Mouse (Mus musculus) embryonic facial prominence, embryonic 15.5 days (tissue): ENCODE data around the gene Tmem52. TPM values are rescaled to one million over a fixed set of nuclear protein-coding genes. Genes with fewer than 3 reads are reported as not detected.

Experiments used
- ATAC-seq: fragments of 200-750 bp; cut with Nextera tagmentation; 2 replicates; pipeline ENCODE4 v1.8.0; 2017; ENCODE audit warnings: low read depth, moderate TSS enrichment; ENCODE audit not compliant: insufficient number of reproducible peaks, low FRiP score, low TSS enrichment
- H3K27ac ChIP-seq: fragments of 300-500 bp; sonication (generic); replicated peaks from 2 replicates; pipeline ENCODE4 v1.5.1; 2015; ENCODE audit warnings: mild to moderate bottlenecking, inconsistent platforms
- H3K27me3 ChIP-seq: fragments of 300-500 bp; sonication (generic); 2 replicates; pipeline ENCODE4 v1.6.1; 2015; ENCODE audit warnings: inconsistent platforms
- H3K36me3 ChIP-seq: fragments of 300-500 bp; sonication (generic); 2 replicates; pipeline ENCODE4 v1.6.1; 2015; ENCODE audit warnings: mild to moderate bottlenecking, inconsistent platforms
- H3K4me1 ChIP-seq: fragments of 300-500 bp; sonication (generic); 2 replicates; pipeline ENCODE4 v1.6.1; 2015; ENCODE audit warnings: inconsistent platforms
- H3K4me2 ChIP-seq: fragments of 300-500 bp; sonication (generic); replicated peaks from 2 replicates; pipeline ENCODE4 v1.6.1; 2015; ENCODE audit warnings: mild to moderate bottlenecking, inconsistent platforms
- H3K4me3 ChIP-seq: fragments of 300-500 bp; sonication (generic); replicated peaks from 2 replicates; pipeline ENCODE4 v1.5.1; 2015; ENCODE audit warnings: mild to moderate bottlenecking, inconsistent platforms
- H3K9ac ChIP-seq: fragments of 300-500 bp; sonication (generic); 2 replicates; pipeline ENCODE4 v1.6.1; 2015; ENCODE audit warnings: inconsistent platforms
- H3K9me3 ChIP-seq: fragments of 300-500 bp; sonication (generic); replicated peaks from 2 replicates; pipeline ENCODE4 v1.6.1; 2016; ENCODE audit warnings: inconsistent platforms
- whole genome bisulfite sequencing: fragments of 180-500 bp; shearing (Covaris S2); methylation state at CpG from one replicate; pipeline ENCODE4 v1.1.7; 2015; 5-methylcytosine and 5-hydroxymethylcytosine counted together
- polyA plus RNA-seq: library from polyadenylated mRNA; unstranded; fragments of >200 nt; fragmentation: Nextera tagmentation; extraction: Ambion mirVana; gene quantifications from 2 replicates; pipeline ENCODE4 v1.2.1, GENCODE M21; 2015

Gene Tmem52
- polyA plus RNA-seq, 1 experiment from 2014 or later: 1.3 TPM

DNA sequence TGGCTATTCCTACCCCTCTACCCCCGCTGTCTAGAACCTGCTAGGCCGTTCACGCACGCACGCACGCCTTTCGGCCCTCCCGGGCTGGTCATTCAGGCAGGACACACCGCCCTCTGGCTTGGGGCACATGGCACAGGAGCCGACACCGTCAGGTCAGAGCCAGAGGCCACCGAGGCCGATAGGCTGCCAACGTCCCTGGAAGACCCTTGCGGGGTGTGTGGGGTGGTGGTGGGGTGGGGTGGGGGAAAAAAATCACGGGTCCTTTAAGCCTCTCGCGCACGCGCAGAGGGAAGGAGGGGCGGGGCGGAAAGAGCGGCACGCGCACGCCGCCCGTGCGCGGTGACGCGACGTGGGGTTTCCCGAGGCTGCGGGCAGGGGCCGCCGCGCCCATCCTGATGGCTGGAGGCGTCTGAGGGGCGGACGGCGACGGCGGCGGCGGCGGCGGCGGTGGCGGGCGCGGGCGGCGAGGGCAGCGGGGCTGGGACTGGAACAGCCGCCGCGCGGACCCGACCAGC is 22.1 kb downstream of the Tmem52 start, which contains the start of gene Gnb1:
Gnb1 (plus strand) TSS at position 372 of the 515 bp plus-strand sequence.
- H3K4me3 ChIP-seq: peak within 1 kb of the TSS; percentile 72
- H3K27ac ChIP-seq: peak within 1 kb of the TSS; percentile 89
- peak within 1 kb of the TSS; percentile 91 for H3K9ac ChIP-seq
- ATAC-seq: peak; percentile 88
- no peaks in the 10 kb centered on the region for H3K36me3 ChIP-seq
- H3K4me1 ChIP-seq: peaks cover 41% of the 10 kb centered on the region
- no peaks in the 10 kb centered on the region for H3K9me3 ChIP-seq
- no peaks in the 10 kb centered on the region for H3K27me3 ChIP-seq
- WGBS: under 1% methylated on average over 55 of the region's 60 CpGs
- peak within 1 kb of the TSS; percentile 81 for H3K4me2 ChIP-seq

DNA sequence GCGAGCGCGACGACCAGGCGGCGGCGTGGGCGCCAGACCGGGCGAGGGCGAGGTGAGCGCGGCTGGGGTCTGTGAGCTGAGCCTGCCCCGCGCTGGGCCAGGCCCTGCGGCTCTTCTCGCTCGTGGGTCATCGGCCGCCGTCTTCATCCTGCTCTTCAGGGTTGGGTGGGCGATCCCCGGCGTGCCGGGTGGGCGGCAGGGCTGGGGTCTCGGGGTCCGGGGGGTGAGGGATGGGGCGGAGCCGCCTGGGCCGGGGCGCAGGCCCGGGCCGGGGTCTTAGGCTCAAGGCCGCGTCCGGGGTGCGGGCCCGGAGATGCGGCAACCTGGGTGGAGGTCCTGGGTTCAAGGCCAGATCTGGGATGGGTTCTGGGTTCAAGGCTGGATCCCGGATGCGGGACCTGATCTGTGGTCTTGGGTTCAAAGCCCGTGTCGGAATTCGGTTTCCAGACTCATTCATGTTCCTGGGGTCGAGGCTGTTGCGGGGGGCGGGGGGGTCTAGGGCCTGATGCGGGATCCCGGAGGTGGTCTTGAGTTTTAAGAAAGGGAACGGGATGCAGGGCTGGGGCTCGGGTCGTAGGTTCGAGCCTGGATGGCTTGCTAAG is 22.7 kb downstream of the Tmem52 start:
- under 1% methylated on average over 54 of the region's 54 CpGs for WGBS
- peak; percentile 48 for ATAC-seq
- H3K27me3 ChIP-seq: no peaks in the 10 kb centered on the region
- H3K36me3 ChIP-seq: no peaks in the 10 kb centered on the region
- H3K9me3 ChIP-seq: no peaks in the 10 kb centered on the region
- H3K4me1 ChIP-seq: peaks cover 41% of the 10 kb centered on the region
- peak overlapping the region; percentile 89 for H3K27ac ChIP-seq
- H3K9ac ChIP-seq: peak overlapping the region; percentile 91
- H3K4me3 ChIP-seq: peak overlapping the region; percentile 72
- peak overlapping the region; percentile 81 for H3K4me2 ChIP-seq

DNA sequence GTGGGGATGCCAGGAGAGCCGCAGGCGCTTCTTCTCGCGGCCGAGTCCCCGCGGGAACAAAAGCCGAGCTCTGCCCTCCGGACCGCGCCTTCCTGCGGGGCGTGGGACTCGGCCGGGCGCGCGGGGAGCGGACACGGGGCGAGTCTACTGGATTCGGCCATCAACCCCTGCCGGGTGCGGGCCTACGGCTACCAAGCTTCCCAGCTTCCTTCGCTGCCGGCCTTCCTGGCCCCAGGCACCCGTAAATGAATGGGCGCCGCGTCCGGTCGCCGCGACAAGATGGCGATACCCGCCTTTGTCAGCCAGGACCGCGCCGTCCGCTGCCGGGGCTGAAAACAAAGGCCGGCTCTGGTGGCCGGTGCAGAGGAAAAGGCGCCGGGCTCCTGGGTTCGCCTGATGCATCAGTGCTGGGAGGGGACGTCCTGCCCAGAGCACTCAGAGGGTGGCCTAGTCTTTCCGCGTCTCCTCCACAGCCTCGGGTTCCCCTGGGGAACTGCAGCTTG is 23.3 kb downstream of the Tmem52 start:
- peak overlapping the region; percentile 91 for H3K9ac ChIP-seq
- peak overlapping the region; percentile 89 for H3K27ac ChIP-seq
- H3K4me2 ChIP-seq: peak overlapping the region; percentile 81
- H3K36me3 ChIP-seq: no peaks in the 10 kb centered on the region
- H3K4me1 ChIP-seq: peaks cover 41% of the 10 kb centered on the region
- H3K9me3 ChIP-seq: no peaks in the 10 kb centered on the region
- no peak for ATAC-seq
- no peaks in the 10 kb centered on the region for H3K27me3 ChIP-seq
- 0% methylated on average over 51 of the region's 51 CpGs for WGBS
- peak overlapping the region; percentile 72 for H3K4me3 ChIP-seq

DNA sequence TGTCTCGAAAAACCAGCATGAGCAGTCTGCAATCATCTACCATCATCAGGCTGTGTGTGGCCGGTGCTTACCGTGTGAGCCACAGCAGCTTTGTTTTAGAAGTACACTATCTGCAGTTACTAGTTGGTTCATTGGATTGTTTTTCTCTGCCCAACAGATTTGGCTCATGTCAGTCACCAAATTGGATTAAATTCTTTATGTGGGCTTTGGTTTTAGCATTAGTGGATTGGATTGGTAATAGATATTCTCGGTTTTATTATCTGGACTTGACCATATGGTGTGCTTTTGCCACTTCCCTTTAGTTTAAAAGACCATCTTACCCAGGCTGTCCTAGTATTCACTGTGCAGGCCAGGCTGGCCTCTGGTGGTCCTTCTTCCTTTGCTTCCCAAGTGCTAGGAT is 26.0 kb downstream of the Tmem52 start:
- H3K36me3 ChIP-seq: no peaks in the 10 kb centered on the region
- ATAC-seq: no peak
- WGBS: 56% methylated on average over 4 of the region's 4 CpGs

DNA sequence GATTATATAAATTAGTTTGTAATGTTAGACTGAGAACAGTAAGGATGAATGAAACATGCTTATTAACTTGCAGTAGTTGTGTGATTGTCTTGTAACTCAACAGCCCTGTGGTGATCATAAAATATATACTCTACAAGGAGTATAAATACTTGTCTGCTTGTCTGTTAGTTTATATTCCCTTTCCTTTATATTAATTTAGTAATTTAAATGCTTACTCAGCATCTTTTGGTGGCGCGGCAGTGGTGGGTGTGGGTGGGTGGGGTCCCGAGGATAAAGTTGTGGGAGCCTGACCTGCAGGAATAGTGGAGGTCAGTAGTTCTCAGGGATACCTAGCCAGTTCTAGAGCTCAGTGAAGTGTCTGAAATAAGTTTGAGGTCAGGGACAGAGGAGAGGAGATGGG is 29.0 kb downstream of the Tmem52 start:
- H3K9ac ChIP-seq: no peak overlapping the region
- H3K36me3 ChIP-seq: no peaks in the 10 kb centered on the region
- no peak for ATAC-seq
- no peaks in the 10 kb centered on the region for H3K9me3 ChIP-seq
- peaks cover 19% of the 10 kb centered on the region for H3K4me1 ChIP-seq
- no peaks in the 10 kb centered on the region for H3K27me3 ChIP-seq
- H3K27ac ChIP-seq: no peak overlapping the region
- H3K4me2 ChIP-seq: no peak overlapping the region
- no peak overlapping the region for H3K4me3 ChIP-seq
- 76% methylated on average over 3 of the region's 3 CpGs for WGBS

More for the DNA sequence above, 26.0 kb downstream of the Tmem52 start:
- Histone ChIP-seq H3K9ac (no peak overlapping the region), H3K4me1 (peaks cover 26% of the 10 kb centered on the region), H3K27me3 (no peaks in the 10 kb centered on the region), H3K9me3 (no peaks in the 10 kb centered on the region), H3K4me3 (no peak overlapping the region), H3K27ac (no peak overlapping the region), H3K4me2 (no peak overlapping the region)

DNA sequence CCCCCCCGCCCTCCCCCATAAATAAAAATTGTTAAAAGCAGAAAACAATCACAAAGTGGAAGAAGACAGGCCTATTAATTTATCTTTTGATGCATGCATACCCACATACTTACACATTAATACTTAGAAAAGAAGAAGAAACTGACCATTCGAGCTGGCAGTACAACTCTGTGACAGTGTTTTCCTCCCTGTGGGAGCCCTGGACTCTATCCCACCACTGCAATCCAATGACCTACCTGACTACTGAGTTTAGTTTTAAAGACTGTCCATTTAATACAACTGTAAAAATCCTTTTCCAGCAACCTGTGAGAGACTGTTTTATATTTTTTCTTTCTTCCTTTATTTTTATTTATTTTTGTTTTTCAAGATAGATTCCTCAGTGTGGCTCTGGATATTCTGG is 32.2 kb downstream of the Tmem52 start:
- Histone ChIP-seq H3K4me3 (no peak overlapping the region), H3K4me1 (peaks cover 13% of the 10 kb centered on the region; the same call in 1 of the 2 replicates), H3K9ac (no peak overlapping the region), H3K4me2 (no peak overlapping the region), H3K27ac (no peak overlapping the region), H3K27me3 (no peaks in the 10 kb centered on the region), H3K36me3 (no peaks in the 10 kb centered on the region), H3K9me3 (no peaks in the 10 kb centered on the region)
- ATAC-seq: no peak
- 85% methylated on average over 2 of the region's 2 CpGs for WGBS

DNA sequence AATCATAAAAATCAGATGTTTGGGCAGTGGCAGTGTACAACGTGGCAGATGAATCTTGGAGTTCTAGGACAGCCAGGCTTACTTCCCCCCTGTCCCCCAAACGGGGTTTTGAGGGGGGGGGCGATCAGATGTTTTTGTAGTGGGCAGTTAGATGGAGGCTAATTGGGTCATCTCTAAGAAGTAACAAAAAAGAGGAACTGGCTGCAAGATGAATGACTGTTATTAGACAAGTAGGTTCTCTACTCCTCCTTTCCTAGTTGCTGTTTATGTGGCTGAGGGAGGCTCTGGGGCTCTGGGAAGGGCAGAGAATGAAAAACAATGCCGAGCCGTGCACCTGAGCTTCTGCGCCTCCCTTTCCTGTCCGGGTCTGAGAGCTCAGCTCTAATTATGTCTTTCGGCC is 36.2 kb downstream of the Tmem52 start:
- Histone ChIP-seq H3K36me3 (no peaks in the 10 kb centered on the region), H3K4me1 (peaks cover 13% of the 10 kb centered on the region; the same call in 1 of the 2 replicates), H3K4me2 (no peak overlapping the region), H3K4me3 (no peak overlapping the region), H3K9me3 (no peaks in the 10 kb centered on the region), H3K27me3 (no peaks in the 10 kb centered on the region), H3K9ac (no peak overlapping the region), H3K27ac (no peak overlapping the region)
- no peak for ATAC-seq
- 69% methylated on average over 8 of the region's 8 CpGs for WGBS

DNA sequence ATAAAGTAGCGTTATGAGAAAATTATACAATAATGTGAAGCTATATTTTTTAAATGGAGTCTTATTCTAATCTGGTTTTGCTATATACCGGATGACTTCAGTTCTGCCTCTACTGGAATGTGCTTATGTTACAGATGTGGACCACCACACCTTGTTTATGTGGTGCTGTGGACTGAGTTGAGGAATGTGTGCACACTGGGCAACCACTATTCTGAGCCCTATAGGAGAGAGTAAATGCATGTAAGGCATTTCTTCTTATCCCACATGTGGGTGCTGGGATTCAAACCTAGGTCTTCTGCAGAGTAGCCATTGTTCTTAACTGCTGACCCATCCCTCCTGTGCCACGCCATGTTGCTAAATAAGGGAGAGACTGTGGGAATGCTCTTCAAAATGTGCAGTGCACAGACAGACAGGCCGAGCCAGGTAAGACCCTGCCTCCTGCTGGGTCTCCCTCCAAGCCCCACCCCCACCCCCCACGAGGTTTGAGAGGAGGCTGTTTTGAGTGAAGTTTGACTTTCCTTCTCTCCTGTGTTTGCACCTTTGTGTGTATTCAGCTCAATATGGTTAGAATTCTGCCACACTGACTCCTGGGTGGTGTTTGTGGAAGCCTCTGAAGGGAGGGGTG is 36.9 kb downstream of the Tmem52 start:
- no peak for ATAC-seq
- no peaks in the 10 kb centered on the region for H3K36me3 ChIP-seq
- no peak overlapping the region for H3K4me2 ChIP-seq
- H3K9me3 ChIP-seq: no peaks in the 10 kb centered on the region
- peaks cover 14% of the 10 kb centered on the region for H3K4me1 ChIP-seq
- 84% methylated on average over 5 of the region's 5 CpGs for WGBS
- no peaks in the 10 kb centered on the region for H3K27me3 ChIP-seq
- no peak overlapping the region for H3K9ac ChIP-seq
- no peak overlapping the region for H3K27ac ChIP-seq
- H3K4me3 ChIP-seq: no peak overlapping the region

DNA sequence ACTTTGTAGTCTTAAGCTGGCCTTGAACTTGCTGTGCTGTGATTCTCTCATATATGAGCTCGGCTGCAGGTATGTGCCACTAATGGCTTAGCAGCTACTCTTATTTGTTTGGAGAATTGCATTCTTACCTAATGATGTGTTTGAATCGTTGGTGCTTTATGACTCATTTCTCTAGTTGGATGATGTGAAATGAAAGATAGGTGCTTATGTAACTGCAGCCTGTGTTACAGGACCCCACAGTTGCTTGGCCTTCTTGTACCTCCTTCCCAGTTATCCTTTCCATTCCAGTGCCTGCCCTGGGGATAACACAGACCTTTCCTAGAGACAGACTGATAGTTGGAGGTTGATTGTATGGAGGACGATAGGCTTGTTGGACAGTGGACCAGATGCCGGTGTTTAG is 39.7 kb downstream of the Tmem52 start:
- H3K27ac ChIP-seq: no peak overlapping the region
- H3K4me2 ChIP-seq: no peak overlapping the region
- H3K4me1 ChIP-seq: peaks cover 19% of the 10 kb centered on the region
- ATAC-seq: no peak
- no peaks in the 10 kb centered on the region for H3K27me3 ChIP-seq
- H3K9ac ChIP-seq: no peak overlapping the region
- 81% methylated on average over 4 of the region's 4 CpGs for WGBS
- H3K36me3 ChIP-seq: no peaks in the 10 kb centered on the region
- H3K4me3 ChIP-seq: no peak overlapping the region
- no peaks in the 10 kb centered on the region for H3K9me3 ChIP-seq

DNA sequence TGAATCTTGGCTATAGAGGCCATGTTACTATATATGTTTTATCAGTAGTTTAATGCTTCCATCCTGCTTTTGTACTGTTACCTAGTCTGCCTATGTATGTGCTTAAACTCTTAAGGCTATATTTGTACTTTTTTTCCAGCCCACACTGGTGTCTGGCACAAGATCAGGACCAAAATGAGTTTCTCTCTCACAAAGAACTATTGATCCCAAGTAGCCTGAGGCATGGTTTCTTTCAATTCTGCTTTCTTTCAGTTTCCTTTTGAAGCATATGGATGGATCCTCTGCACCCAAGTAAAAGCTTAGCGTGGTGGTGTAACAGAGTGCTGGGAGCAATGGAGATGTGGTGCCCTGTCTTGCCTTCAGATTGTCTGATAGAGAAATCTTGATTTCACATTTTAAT is 42.1 kb downstream of the Tmem52 start:
- no peaks in the 10 kb centered on the region for H3K27me3 ChIP-seq
- WGBS: 30% methylated on average over 1 of the region's 1 CpGs
- ATAC-seq: no peak

DNA sequence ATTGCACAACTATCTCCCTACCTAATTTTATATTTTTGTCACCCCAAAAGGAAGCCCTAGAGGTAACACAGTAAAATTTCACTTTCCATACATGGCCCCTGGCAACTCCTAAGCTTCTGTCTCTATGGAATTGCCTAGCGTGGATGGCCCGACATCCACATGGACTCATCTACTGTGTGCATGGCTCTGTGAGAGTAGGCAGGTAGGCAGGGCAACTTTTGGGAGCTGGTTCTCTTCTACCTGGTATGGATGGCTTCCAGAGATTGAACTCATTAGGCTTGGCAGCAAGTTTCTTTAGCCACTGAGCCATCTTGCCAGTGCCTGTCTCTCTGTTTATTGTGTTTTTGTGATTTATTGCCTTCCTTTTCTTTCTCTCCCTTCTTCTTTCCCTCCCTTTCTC is 45.9 kb downstream of the Tmem52 start:
- no peak for ATAC-seq
- H3K4me2 ChIP-seq: no peak overlapping the region
- H3K4me3 ChIP-seq: no peak overlapping the region
- H3K36me3 ChIP-seq: peaks cover 8% of the 10 kb centered on the region; the same call in 1 of the 2 replicates
- H3K27me3 ChIP-seq: no peaks in the 10 kb centered on the region
- no peaks in the 10 kb centered on the region for H3K9me3 ChIP-seq
- H3K9ac ChIP-seq: no peak overlapping the region
- peaks cover 6% of the 10 kb centered on the region; the same call in 1 of the 2 replicates for H3K4me1 ChIP-seq
- no peak overlapping the region for H3K27ac ChIP-seq
- WGBS: 83% methylated on average over 2 of the region's 2 CpGs

More for the DNA sequence above, 42.1 kb downstream of the Tmem52 start:
- 0 out of 2 replicates have a peak, but pooled peaks cover 2% of the 10 kb centered on the region for H3K36me3 ChIP-seq
- H3K9me3 ChIP-seq: no peaks in the 10 kb centered on the region
- peaks cover 6% of the 10 kb centered on the region for H3K4me1 ChIP-seq
- no peak overlapping the region for H3K27ac ChIP-seq
- no peak overlapping the region for H3K9ac ChIP-seq
- H3K4me3 ChIP-seq: no peak overlapping the region
- H3K4me2 ChIP-seq: no peak overlapping the region
